Mouse (Mus musculus) adrenal gland, adult (tissue): ENCODE data around the gene Pde1b.

Source experiments
- DNase-seq, 2 experiments: peaks; one replicate each; pipeline ENCODE4 v3.0.0; 2022 to 2023; ENCODE audit warnings: low spot score in 1 of 2; ENCODE audit not compliant: inconsistent age in 2 of 2

The Pde1b gene

GRCm38 (mm10) chr15:103547983-103548382 lies 45.1 kb downstream of the Pde1b start:
- DNase-seq = no peak

DNA sequence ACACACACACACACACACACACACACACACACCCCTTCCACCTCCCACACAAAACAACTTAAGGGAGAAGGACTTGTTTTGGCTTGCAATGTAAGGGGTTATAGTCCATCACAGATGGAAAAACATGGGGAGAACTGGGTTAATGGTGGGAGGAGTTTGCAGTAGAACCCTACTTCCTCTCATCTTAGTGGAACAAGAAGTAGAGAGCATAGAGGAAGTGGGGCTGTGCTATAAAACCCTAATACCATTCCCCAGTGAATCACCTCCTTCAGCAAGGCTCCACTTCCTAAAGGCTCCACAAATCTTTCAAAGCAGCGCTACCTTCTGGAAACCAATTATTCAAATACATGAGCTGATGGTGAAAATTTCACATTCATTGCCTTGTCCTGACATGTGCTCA lies 46.6 kb downstream of the Pde1b start:
- DNase-seq = no peak

DNA sequence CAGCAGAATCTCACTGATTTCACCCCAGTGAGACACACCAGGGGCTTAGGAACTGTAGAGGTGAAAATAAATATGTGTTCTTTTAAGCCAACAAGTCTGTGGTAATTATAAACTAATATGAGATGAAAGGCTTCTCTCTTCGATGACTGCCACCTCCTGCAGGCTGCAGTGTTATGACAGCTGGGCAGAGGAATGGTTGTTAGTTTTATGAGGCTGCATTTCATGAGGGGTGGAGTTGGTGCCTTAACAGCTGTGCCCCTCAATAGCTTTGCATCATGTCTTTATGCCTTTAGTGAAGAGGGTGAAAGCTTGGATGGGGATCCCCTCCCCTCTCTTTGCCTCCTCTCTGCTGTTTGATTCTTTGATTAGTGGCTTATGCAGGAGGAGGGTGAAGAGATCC lies 48.2 kb downstream of the Pde1b start:
- no peak for DNase-seq

GRCm38 (mm10) chr15:103552096-103552690 lies 49.4 kb downstream of the Pde1b start:
- peak in 1 of 2 experiments; percentile 85 for DNase-seq

GRCm38 (mm10) chr15:103564981-103565380 lies 62.1 kb downstream of the Pde1b start, which contains the start of gene Glycam1:
Glycam1 (minus strand) TSS chr15:103565081.
- DNase-seq = no peak
